Mouse (Mus musculus): Measurements from ENCODE around the gene Bcas1.

DNA sequence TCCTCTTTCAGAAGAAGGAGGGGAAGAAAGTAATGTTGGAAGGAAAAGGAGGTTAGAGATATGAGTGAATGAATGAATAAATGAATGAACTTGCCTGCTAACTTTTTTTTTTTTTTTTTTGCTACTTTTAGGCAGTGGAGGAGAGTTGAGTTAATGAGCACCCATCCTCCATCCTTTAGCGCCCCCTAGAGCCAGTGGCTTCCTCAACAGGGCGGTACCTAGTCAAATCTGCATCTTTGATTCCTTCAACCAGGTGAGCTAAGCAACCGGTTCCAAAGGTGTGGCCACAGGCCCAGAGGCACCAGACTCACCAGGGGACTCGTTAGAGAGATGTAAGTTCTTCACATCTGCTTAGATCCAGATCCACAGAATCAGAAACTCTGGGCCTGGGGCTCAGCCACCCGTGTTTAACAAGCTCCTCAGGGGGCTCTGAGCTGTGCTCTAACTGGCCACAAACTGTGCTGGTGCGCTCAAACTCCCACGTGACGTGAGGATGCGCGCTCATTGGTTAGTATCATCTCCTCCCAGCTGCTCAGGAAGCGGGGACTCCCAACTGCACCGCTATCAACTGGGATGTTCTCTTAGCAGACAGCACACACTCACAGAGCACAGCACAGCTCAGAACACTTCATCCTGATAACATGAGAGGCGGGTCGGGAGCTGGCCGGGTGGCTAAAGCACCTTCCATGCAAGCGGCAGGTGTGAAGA, 70.8 kb downstream of the Bcas1 start:
- TF ChIP-seq CTCF (IDR thresholded peaks at IDR 0.05; ENCODE audit: control insufficient read depth, insufficient read depth, insufficient read length) (no peak), USF1 (IDR thresholded peaks at IDR 0.05; ENCODE audit: low read depth) (no peak), MYOG (IDR thresholded peaks at IDR 0.05; ENCODE audit: control insufficient read depth, extremely low read depth, insufficient read length) (no peak), MAX (IDR thresholded peaks at IDR 0.05) (no peak), CEBPB (IDR thresholded peaks at IDR 0.05; ENCODE audit: low read depth) (no peak), FOSL1 (IDR thresholded peaks at IDR 0.05; ENCODE audit: insufficient read depth, low read length, poor library complexity, severe bottlenecking) (no peak)

Measured in C2C12 (cell line).